Mouse (Mus musculus) intestine, embryonic 15.5 days (tissue): ENCODE measurements around the gene Ech1. TPM values are rescaled to one million over a fixed set of nuclear protein-coding genes. Genes with fewer than 3 reads are reported as not detected.

ENCODE experiments used
- ATAC-seq: fragments of 200-750 bp; cut with Nextera tagmentation; 2 replicates; pipeline ENCODE4 v1.8.0; 2017; ENCODE audit warnings: moderate TSS enrichment, moderate library complexity
- H3K27ac ChIP-seq: fragments of 300-500 bp; sonication (generic); 2 replicates; pipeline ENCODE4 v1.5.1; 2015; ENCODE audit warnings: mild to moderate bottlenecking, inconsistent platforms
- H3K27me3 ChIP-seq: fragments of 300-500 bp; sonication (generic); replicated peaks from 2 replicates; pipeline ENCODE4 v1.6.1; 2015; ENCODE audit warnings: inconsistent platforms
- H3K36me3 ChIP-seq: fragments of 300-500 bp; sonication (generic); 2 replicates; pipeline ENCODE4 v1.6.1; 2015; ENCODE audit warnings: inconsistent platforms
- H3K4me1 ChIP-seq: fragments of 300-500 bp; sonication (generic); replicated peaks from 2 replicates; pipeline ENCODE4 v1.6.1; 2015; ENCODE audit warnings: inconsistent platforms
- H3K4me2 ChIP-seq: fragments of 300-500 bp; sonication (generic); replicated peaks from 2 replicates; pipeline ENCODE4 v1.6.1; 2015; ENCODE audit warnings: mild to moderate bottlenecking, inconsistent platforms
- H3K4me3 ChIP-seq: fragments of 300-500 bp; sonication (generic); replicated peaks from 2 replicates; pipeline ENCODE4 v1.5.1; 2015; ENCODE audit warnings: inconsistent platforms
- H3K9ac ChIP-seq: fragments of 300-500 bp; sonication (generic); 2 replicates; pipeline ENCODE4 v1.6.1; 2015; ENCODE audit warnings: inconsistent platforms
- H3K9me3 ChIP-seq: fragments of 300-500 bp; sonication (generic); 2 replicates; pipeline ENCODE4 v1.6.1; 2016; ENCODE audit warnings: inconsistent platforms
- WGBS: fragments of 180-500 bp; shearing (Covaris S2); methylation state at CpG from one replicate; pipeline ENCODE4 v1.1.7; 2015; 5-methylcytosine and 5-hydroxymethylcytosine counted together
- polyA plus RNA-seq: library from polyadenylated mRNA; unstranded; fragments of >200 nt; fragmentation: Nextera tagmentation; extraction: Ambion mirVana; gene quantifications from 2 replicates; pipeline ENCODE4 v1.2.1, GENCODE M21; 2015

Gene Ech1
- polyA plus RNA-seq: 234 and 260 TPM in 2 replicates

GRCm38 (mm10) chr7:28824941-28825685 is at the start of gene Ech1:
Gene Ech1 (plus strand): TSS chr7:28825217.
- peak within 1 kb of the TSS; percentile 50 for H3K9ac ChIP-seq
- WGBS: 2% methylated on average over 33 of the region's 33 CpGs
- H3K9me3 ChIP-seq: no peaks in the 10 kb centered on the region
- peaks cover 28% of the 10 kb centered on the region for H3K36me3 ChIP-seq
- peak; percentile 83 for ATAC-seq
- no peaks in the 10 kb centered on the region for H3K27me3 ChIP-seq
- H3K4me1 ChIP-seq: peaks cover 33% of the 10 kb centered on the region
- peak within 1 kb of the TSS; percentile 89 for H3K27ac ChIP-seq
- peak within 1 kb of the TSS; percentile 41 for H3K4me3 ChIP-seq
- peak within 1 kb of the TSS; percentile 59 for H3K4me2 ChIP-seq

- WGBS: 83% methylated on average over 9 of the region's 9 CpGs
- Histone ChIP-seq H3K4me1 (peaks cover 6% of the 10 kb centered on the region), H3K9me3 (no peaks in the 10 kb centered on the region), H3K27ac (no peak overlapping the region), H3K4me3 (no peak overlapping the region), H3K9ac (no peak overlapping the region), H3K4me2 (no peak overlapping the region), H3K36me3 (no peaks in the 10 kb centered on the region), H3K27me3 (no peaks in the 10 kb centered on the region)
- ATAC-seq: no peak
Measured at GRCm38 (mm10) chr7:28778825-28779224, 46.2 kb upstream of the Ech1 start.

GRCm38 (mm10) chr7:28780067-28780658 is 44.9 kb upstream of the Ech1 start:
- H3K9ac ChIP-seq: no peak overlapping the region
- H3K4me2 ChIP-seq: no peak overlapping the region
- peak; percentile 86 for ATAC-seq
- H3K27me3 ChIP-seq: no peaks in the 10 kb centered on the region
- no peaks in the 10 kb centered on the region for H3K9me3 ChIP-seq
- H3K4me3 ChIP-seq: no peak overlapping the region
- peaks cover 6% of the 10 kb centered on the region for H3K4me1 ChIP-seq
- WGBS: 45% methylated on average over 6 of the region's 6 CpGs
- H3K36me3 ChIP-seq: no peaks in the 10 kb centered on the region
- H3K27ac ChIP-seq: peak overlapping the region; percentile 42

- 73% methylated on average over 7 of the region's 7 CpGs for WGBS
- Histone ChIP-seq H3K4me2 (no peak overlapping the region), H3K4me1 (peaks cover 6% of the 10 kb centered on the region), H3K9ac (no peak overlapping the region), H3K9me3 (no peaks in the 10 kb centered on the region), H3K4me3 (no peak overlapping the region), H3K36me3 (no peaks in the 10 kb centered on the region), H3K27me3 (no peaks in the 10 kb centered on the region), H3K27ac (peak overlapping the region; percentile 42; the same call in 1 of the 2 replicates)
- no peak for ATAC-seq
Measured at GRCm38 (mm10) chr7:28780857-28781256, 44.2 kb upstream of the Ech1 start.

GRCm38 (mm10) chr7:28781261-28781663 is 43.8 kb upstream of the Ech1 start:
- no peak overlapping the region for H3K4me3 ChIP-seq
- H3K9ac ChIP-seq: no peak overlapping the region
- no peaks in the 10 kb centered on the region for H3K9me3 ChIP-seq
- no peaks in the 10 kb centered on the region for H3K27me3 ChIP-seq
- no peak for ATAC-seq
- H3K27ac ChIP-seq: no peak overlapping the region
- H3K4me1 ChIP-seq: peaks cover 6% of the 10 kb centered on the region
- WGBS: 90% methylated on average over 8 of the region's 8 CpGs
- H3K4me2 ChIP-seq: no peak overlapping the region
- no peaks in the 10 kb centered on the region for H3K36me3 ChIP-seq

- Histone ChIP-seq H3K27ac (no peak overlapping the region), H3K4me3 (no peak overlapping the region), H3K27me3 (no peaks in the 10 kb centered on the region), H3K4me2 (no peak overlapping the region), H3K36me3 (no peaks in the 10 kb centered on the region), H3K9ac (no peak overlapping the region), H3K9me3 (no peaks in the 10 kb centered on the region), H3K4me1 (peaks cover 12% of the 10 kb centered on the region)
- WGBS: 81% methylated on average over 5 of the region's 5 CpGs
- no peak for ATAC-seq
Measured at GRCm38 (mm10) chr7:28785161-28785560, 39.9 kb upstream of the Ech1 start.

GRCm38 (mm10) chr7:28787884-28788283 is 37.1 kb upstream of the Ech1 start:
- Histone ChIP-seq H3K27ac (no peak overlapping the region), H3K4me3 (no peak overlapping the region), H3K27me3 (no peaks in the 10 kb centered on the region), H3K36me3 (no peaks in the 10 kb centered on the region), H3K9me3 (no peaks in the 10 kb centered on the region), H3K4me2 (no peak overlapping the region), H3K9ac (no peak overlapping the region), H3K4me1 (peaks cover 22% of the 10 kb centered on the region)
- ATAC-seq: no peak
- 94% methylated on average over 9 of the region's 9 CpGs for WGBS

- H3K4me2 ChIP-seq: no peak within 1 kb of the TSS
- 61% methylated on average over 5 of the region's 5 CpGs for WGBS
- H3K9ac ChIP-seq: no peak within 1 kb of the TSS
Measured at GRCm38 (mm10) chr7:28788307-28789195, 36.5 kb upstream of the Ech1 start, which contains the start of gene Rinl. Gene Rinl (plus strand): TSS chr7:28788969.

GRCm38 (mm10) chr7:28789235-28789634 is 35.8 kb upstream of the Ech1 start:
- Histone ChIP-seq H3K27me3 (no peaks in the 10 kb centered on the region), H3K4me1 (peaks cover 22% of the 10 kb centered on the region), H3K4me3 (no peak overlapping the region), H3K4me2 (no peak overlapping the region), H3K36me3 (no peaks in the 10 kb centered on the region), H3K9me3 (no peaks in the 10 kb centered on the region), H3K9ac (no peak overlapping the region), H3K27ac (peak overlapping the region; percentile 6; the same call in 1 of the 2 replicates)
- 49% methylated on average over 3 of the region's 3 CpGs for WGBS
- ATAC-seq: no peak

More at GRCm38 (mm10) chr7:28788307-28789195, 36.5 kb upstream of the Ech1 start, which contains the start of gene Rinl:
- H3K36me3 ChIP-seq: no peaks in the 10 kb centered on the region
- H3K27me3 ChIP-seq: no peaks in the 10 kb centered on the region
- peaks cover 22% of the 10 kb centered on the region for H3K4me1 ChIP-seq
- no peak within 1 kb of the TSS for H3K4me3 ChIP-seq
- H3K27ac ChIP-seq: peak within 1 kb of the TSS; percentile 6; the same call in 1 of the 2 replicates
- ATAC-seq: no peak
- no peaks in the 10 kb centered on the region for H3K9me3 ChIP-seq

GRCm38 (mm10) chr7:28790066-28790806 is 34.8 kb upstream of the Ech1 start:
- Histone ChIP-seq H3K4me1 (peaks cover 22% of the 10 kb centered on the region), H3K36me3 (no peaks in the 10 kb centered on the region), H3K4me3 (no peak overlapping the region), H3K9me3 (no peaks in the 10 kb centered on the region), H3K9ac (no peak overlapping the region), H3K27ac (no peak overlapping the region), H3K4me2 (no peak overlapping the region), H3K27me3 (no peaks in the 10 kb centered on the region)
- ATAC-seq: 0 out of 2 replicates have a peak, but pooled peaks have one; percentile 29
- WGBS: 56% methylated on average over 8 of the region's 8 CpGs

GRCm38 (mm10) chr7:28791706-28792105 is 33.3 kb upstream of the Ech1 start:
- no peak overlapping the region for H3K27ac ChIP-seq
- H3K4me2 ChIP-seq: no peak overlapping the region
- H3K4me3 ChIP-seq: no peak overlapping the region
- no peaks in the 10 kb centered on the region for H3K36me3 ChIP-seq
- H3K9me3 ChIP-seq: no peaks in the 10 kb centered on the region
- no peak overlapping the region for H3K9ac ChIP-seq
- H3K4me1 ChIP-seq: peaks cover 31% of the 10 kb centered on the region
- no peaks in the 10 kb centered on the region for H3K27me3 ChIP-seq
- no peak for ATAC-seq
